ENCODE assay signal across 9 mouse cellular contexts in genomic region chr14:25479841-25480252, GRCm38 (mm10). TPM values are rescaled to one million over a fixed set of nuclear protein-coding genes. Genes with fewer than 3 reads are reported as not detected.
DNase-seq lines count a peak whose midpoint lies in the region; ATAC-seq and TF ChIP-seq lines count a peak whose summit lies in the region.
"Had no signal": no experiment of that assay in that cellular context is flagged by ENCODE, and none has a peak within 500 bp of the region (broad histone marks: within the 10 kb centered on the region; RNA-seq: fewer than 3 reads in every experiment).

No protein-coding gene starts in this region.

- peak; percentile 35 for ATAC-seq in heart, postnatal 0 days (ENCODE audit: insufficient read depth, low read depth)
- peak; percentile 49 for ATAC-seq in lung, postnatal 0 days

- H3K9ac ChIP-seq in heart, postnatal 0 days (replicated peaks; ENCODE audit: low read depth, low read length): no peak overlapping the region
- no peak overlapping the region for H3K9ac ChIP-seq in lung, postnatal 0 days (replicated peaks; ENCODE audit: low read depth)
- H3K9ac ChIP-seq: embryonic facial prominence, embryonic 15.5 days had no signal

- no peak overlapping the region for H3K4me3 ChIP-seq in heart, postnatal 0 days (ENCODE audit: low read depth, low read length)
- H3K4me3 ChIP-seq in lung, postnatal 0 days (ENCODE audit: low read depth, low read length): no peak overlapping the region
- H3K4me3 ChIP-seq: embryonic facial prominence, embryonic 15.5 days had no signal

- peaks cover 84% of the 10 kb centered on the region for H3K4me1 ChIP-seq in heart, postnatal 0 days (ENCODE audit: control insufficient read depth, insufficient read depth)
- H3K4me1 ChIP-seq in lung, postnatal 0 days (ENCODE audit: insufficient read depth, low read depth, low read length): peaks cover 57% of the 10 kb centered on the region

- intact Hi-C loops in left cerebral cortex, postnatal 10 days (cut with DNase I): no loop called here

- no peaks in the 10 kb centered on the region for H3K36me3 ChIP-seq in heart, postnatal 0 days (replicated peaks; ENCODE audit: control insufficient read depth, insufficient read depth, low read length)
- no peaks in the 10 kb centered on the region; the same call in 1 of the 2 replicates for H3K36me3 ChIP-seq in lung, postnatal 0 days (ENCODE audit: insufficient read depth, low read length)
- H3K36me3 ChIP-seq: embryonic facial prominence, embryonic 15.5 days had no signal

- H3K27me3 ChIP-seq in heart, postnatal 0 days (ENCODE audit: control insufficient read depth, insufficient read depth, low read length): no peaks in the 10 kb centered on the region
- H3K27me3 ChIP-seq in lung, postnatal 0 days (replicated peaks; ENCODE audit: insufficient read depth, low read length): no peaks in the 10 kb centered on the region
- H3K27me3 ChIP-seq: embryonic facial prominence, embryonic 15.5 days had no signal

- TF ChIP-seq EP300 in heart, postnatal 0 days (IDR thresholded peaks at IDR 0.05; ENCODE audit: low read depth): no peak
- no peak for TF ChIP-seq EP300 in lung, postnatal 0 days (IDR thresholded peaks at IDR 0.05)

- no peak for TF ChIP-seq CTCF in heart, postnatal 0 days (IDR thresholded peaks at IDR 0.05; ENCODE audit: low read depth)
- no peak for TF ChIP-seq CTCF in lung, postnatal 0 days (IDR thresholded peaks at IDR 0.05)

- H3K4me2 ChIP-seq in heart, postnatal 0 days (ENCODE audit: low read depth, low read length): no peak overlapping the region
- no peak overlapping the region for H3K4me2 ChIP-seq in lung, postnatal 0 days (replicated peaks; ENCODE audit: low read depth, low read length)
- H3K4me2 ChIP-seq: embryonic facial prominence, embryonic 15.5 days had no signal

- peak; percentile 36 for DNase-seq in cerebellum, adult 11 months
- no peak for DNase-seq in cerebellum, adult 11-12 months
- DNase-seq in adrenal gland, adult 8-10 months: peak; percentile 52
- no peak for DNase-seq in heart, postnatal 0 days (ENCODE audit: low spot score)
- peak; percentile 85 for DNase-seq in lung, postnatal 0 days (ENCODE audit: low spot score)
- no peak for DNase-seq in right cerebral cortex, postnatal 36 days (ENCODE audit: low spot score in 2 of 2)
- DNase-seq in ovary, postnatal 10 days (ENCODE audit: low spot score): no peak
- no peak for DNase-seq in left cerebral cortex, postnatal 10 days (ENCODE audit: extremely low spot score in 1 of 2, low spot score in 2 of 2)

- no peaks in the 10 kb centered on the region for H3K9me3 ChIP-seq in heart, postnatal 0 days (replicated peaks; ENCODE audit: control insufficient read depth, low read length)
- no peaks in the 10 kb centered on the region for H3K9me3 ChIP-seq in lung, postnatal 0 days (ENCODE audit: low read length)
- H3K9me3 ChIP-seq: embryonic facial prominence, embryonic 15.5 days had no signal

- peak overlapping the region; percentile 90 for H3K27ac ChIP-seq in heart, postnatal 0 days (ENCODE audit: low read depth)
- H3K27ac ChIP-seq in lung, postnatal 0 days (ENCODE audit: low read length): peak overlapping the region; percentile 82; the same call in 1 of the 2 replicates

- 30% methylated on average over 3 of the region's 3 CpGs for WGBS in heart, postnatal 0 days
- WGBS in lung, postnatal 0 days: 66% methylated on average over 3 of the region's 3 CpGs

RNA-seq across cellular contexts. Expression of gene Zmiz1, which starts 20.9 kb away (rescaled TPM):
- total RNA-seq in adrenal gland, adult 8-10 months (2022): 100 to 1,000 TPM in 2 of 4 experiments, 10 to 100 TPM in 2; 90.3 to 192 (median 125) TPM
- 41.0 and 47.8 TPM in 2 replicates for total RNA-seq in heart, postnatal 0 days (2014; rRNA removed; ENCODE audit: low replicate concordance)
- 12.4 and 13.8 TPM in 2 replicates for polyA plus RNA-seq in heart, postnatal 0 days (2015; fragmentation: Nextera tagmentation; extraction: Ambion mirVana)
- 18.0 and 20.2 TPM in 2 replicates for polyA plus RNA-seq in lung, postnatal 0 days (2015; fragmentation: Nextera tagmentation; extraction: Ambion mirVana)
- 100 to 1,000 TPM; 105 to 106 TPM for total RNA-seq in left cerebral cortex, postnatal 10 days (2021)

Comparison
In these comparisons a context has a peak if more than half of its experiments do, and no peak if none do; other contexts are left out.
1. DNase-seq: peak in cerebellum, adult 11 months (single experiment), adrenal gland, adult 8-10 months (single experiment) and lung, postnatal 0 days (single experiment); none in cerebellum, adult 11-12 months (single experiment), heart, postnatal 0 days (single experiment), right cerebral cortex, postnatal 36 days (0 of 2), ovary, postnatal 10 days (single experiment) and left cerebral cortex, postnatal 10 days (0 of 2).